Mouse (Mus musculus) frontal cortex, postnatal 36 days (tissue): ENCODE results near the gene Vmn1r84.

Experiments
- DNase-seq, 2 experiments: peaks; one replicate each; pipeline ENCODE4 v3.0.0; 2022; ENCODE audit warnings: low spot score in 2 of 2

Gene Vmn1r84

DNA sequence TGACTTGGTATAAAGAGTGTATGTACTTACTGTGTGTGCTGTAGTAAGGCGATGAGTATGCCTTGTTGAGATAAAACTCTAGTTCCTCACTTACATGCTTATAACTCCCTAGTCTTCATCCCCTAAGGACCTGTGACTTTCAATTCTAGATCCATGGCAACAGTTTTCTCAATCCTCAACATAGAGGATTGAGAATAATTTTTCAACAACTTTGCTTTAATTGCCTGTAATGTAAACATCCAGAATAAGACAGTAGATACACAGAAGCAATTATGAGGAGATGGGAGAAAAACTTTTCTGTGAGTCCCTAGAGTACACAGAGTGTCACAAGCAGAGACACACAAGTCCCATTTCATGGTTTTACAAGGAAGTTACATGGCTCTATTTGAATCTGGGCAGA, at the start of gene Vmn1r84:
TSS of gene Vmn1r84 (minus strand) at position 101 of the 400 bp plus-strand sequence.
- DNase-seq, result no peak

GRCm38 (mm10) chr7:12329381-12329780, 39.7 kb downstream of the Vmn1r84 start, which contains the start of gene Vmn1r83:
Gene Vmn1r83, minus strand, starts transcription at chr7:12329481.
- no peak for DNase-seq
